Mouse (Mus musculus): Measurements from ENCODE around the gene H2afv.

DNA sequence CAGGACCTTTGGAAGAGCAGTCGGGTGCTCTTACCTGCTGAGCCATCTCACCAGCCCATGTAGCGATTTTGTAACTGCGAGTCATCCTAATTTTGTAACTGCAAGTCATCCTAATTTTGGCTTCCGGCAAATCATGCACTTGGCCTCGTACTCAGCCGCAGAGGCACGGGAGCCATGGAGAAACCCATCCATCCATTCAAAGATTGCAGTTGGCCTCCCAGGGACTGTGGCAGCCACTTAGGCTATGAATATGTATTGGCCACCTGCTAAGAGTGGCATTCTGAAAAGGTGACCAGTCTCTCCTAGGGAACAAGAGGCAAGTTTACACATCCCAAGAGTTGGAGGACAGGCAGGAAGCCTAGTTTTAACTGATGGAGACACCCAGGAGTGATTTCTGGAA, 45.0 kb upstream of the H2afv start:
- TF ChIP-seq GATA1 (IDR thresholded peaks at IDR 0.05; ENCODE audit: low read length) = no peak
- no peak for TF ChIP-seq TAL1 (IDR thresholded peaks at IDR 0.05; ENCODE audit: low read length)

Data from erythroblast, embryonic 14.5 days (primary cell).